Mouse (Mus musculus) heart, embryonic 11.5 days (tissue): ENCODE measurements around the gene Deup1. TPM values are rescaled to one million over a fixed set of nuclear protein-coding genes. Genes with fewer than 3 reads are reported as not detected.

Experiments
- ATAC-seq: fragments of 200-750 bp; cut with Nextera tagmentation; replicated peaks from 2 replicates; pipeline ENCODE4 v1.8.0; 2017; ENCODE audit warnings: moderate library complexity; ENCODE audit not compliant: insufficient number of reproducible peaks, low FRiP score, low TSS enrichment
- H3K27ac ChIP-seq: fragments of 300-500 bp; sonication (generic); 2 replicates; pipeline ENCODE4 v1.5.1; 2014; ENCODE audit warnings: mild to moderate bottlenecking, low read depth, low read length
- H3K27me3 ChIP-seq: fragments of 300-500 bp; sonication (generic); 2 replicates; pipeline ENCODE4 v1.6.1; 2014; ENCODE audit warnings: mild to moderate bottlenecking, low read length, mixed read lengths; ENCODE audit not compliant: control insufficient read depth, insufficient read depth
- H3K36me3 ChIP-seq: fragments of 300-500 bp; sonication (generic); 2 replicates; pipeline ENCODE4 v1.6.1; 2014; ENCODE audit warnings: mild to moderate bottlenecking, low read length, moderate library complexity, mixed read lengths; ENCODE audit not compliant: control insufficient read depth, insufficient read depth
- H3K4me1 ChIP-seq: fragments of 300-500 bp; sonication (generic); 2 replicates; pipeline ENCODE4 v1.6.1; 2014; ENCODE audit warnings: low read length; ENCODE audit not compliant: control insufficient read depth, insufficient read depth
- H3K4me2 ChIP-seq: fragments of 300-500 bp; sonication (generic); 2 replicates; pipeline ENCODE4 v1.6.1; 2014; ENCODE audit warnings: mild to moderate bottlenecking, moderate library complexity
- H3K4me3 ChIP-seq: fragments of 300-500 bp; sonication (generic); 2 replicates; pipeline ENCODE4 v1.5.1; 2014; ENCODE audit warnings: low read depth, low read length
- H3K9ac ChIP-seq: fragments of 300-500 bp; sonication (generic); 2 replicates; pipeline ENCODE4 v1.6.1; 2014; ENCODE audit warnings: mild to moderate bottlenecking, low read depth, low read length, moderate library complexity
- H3K9me3 ChIP-seq: fragments of 300-500 bp; sonication (generic); replicated peaks from 2 replicates; pipeline ENCODE4 v1.6.1; 2016; ENCODE audit warnings: low read length; ENCODE audit not compliant: control insufficient read depth
- WGBS: fragments of 180-500 bp; shearing (Covaris S2); extraction: QIAGEN DNeasy Blood & Tissue Kit; methylation state at CpG from one replicate; pipeline ENCODE4 v1.1.7; 2014; ENCODE audit not compliant: insufficient replicate concordance; 5-methylcytosine and 5-hydroxymethylcytosine counted together
- polyA plus RNA-seq: library from polyadenylated mRNA; unstranded; fragments of >200 nt; fragmentation: Nextera tagmentation; extraction: Ambion mirVana; gene quantifications from 2 replicates; pipeline ENCODE4 v1.2.1, GENCODE M21; 2014

Deup1 gene
- polyA plus RNA-seq, 1 experiment from 2014 or later: 0.13 TPM

DNA sequence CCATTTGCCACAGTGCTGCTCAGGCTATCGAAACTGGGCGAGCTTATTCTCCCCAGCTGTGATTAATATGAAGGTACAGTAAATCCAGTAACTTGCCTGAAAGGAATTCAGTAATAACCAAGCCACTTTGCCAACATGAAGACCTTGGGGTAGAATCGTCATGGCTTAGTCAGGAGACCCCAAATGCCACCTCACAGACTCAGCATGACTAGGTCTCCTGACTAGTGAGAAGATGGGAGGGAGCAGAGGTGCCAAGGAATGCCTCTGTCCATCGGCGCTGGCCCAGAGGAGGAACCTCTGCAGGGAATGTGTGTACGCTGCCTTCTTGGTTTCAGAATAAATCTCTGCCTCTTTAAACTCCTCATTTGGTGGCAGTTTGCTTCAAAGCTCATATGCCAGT, 104.1 kb downstream of the Deup1 start:
- no peaks in the 10 kb centered on the region for H3K27me3 ChIP-seq
- H3K36me3 ChIP-seq: no peaks in the 10 kb centered on the region
- H3K4me3 ChIP-seq: no peak overlapping the region
- WGBS: 85% methylated on average over 6 of the region's 6 CpGs
- H3K4me2 ChIP-seq: no peak overlapping the region
- no peaks in the 10 kb centered on the region for H3K9me3 ChIP-seq
- no peak overlapping the region for H3K27ac ChIP-seq
- H3K4me1 ChIP-seq: peaks cover 46% of the 10 kb centered on the region
- H3K9ac ChIP-seq: no peak overlapping the region
- ATAC-seq: no peak

DNA sequence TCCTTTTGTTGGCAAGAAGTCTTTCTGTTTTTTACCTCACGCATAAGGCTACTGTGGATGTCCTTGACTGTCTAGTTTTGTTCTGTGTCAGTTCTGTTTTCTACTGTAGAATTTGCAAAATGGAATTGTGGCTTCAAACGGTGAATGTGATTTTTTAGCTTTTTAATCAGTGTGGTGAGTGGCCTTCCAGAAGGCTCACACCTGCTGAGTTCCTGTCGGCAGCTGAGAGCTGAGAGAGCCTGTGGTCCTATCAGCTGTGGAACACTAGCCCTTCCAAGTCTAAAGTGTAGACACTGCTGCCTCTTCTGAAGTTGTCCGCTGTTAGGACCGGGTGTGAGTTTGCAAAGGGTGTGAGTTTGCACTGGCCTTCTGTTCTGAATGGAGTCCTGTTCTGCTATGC, 104.8 kb downstream of the Deup1 start:
- Histone ChIP-seq H3K4me3 (no peak overlapping the region), H3K9ac (no peak overlapping the region), H3K27me3 (no peaks in the 10 kb centered on the region), H3K4me1 (peaks cover 41% of the 10 kb centered on the region), H3K9me3 (no peaks in the 10 kb centered on the region), H3K27ac (no peak overlapping the region), H3K4me2 (no peak overlapping the region), H3K36me3 (no peaks in the 10 kb centered on the region)
- ATAC-seq: no peak
- 36% methylated on average over 5 of the region's 5 CpGs for WGBS

DNA sequence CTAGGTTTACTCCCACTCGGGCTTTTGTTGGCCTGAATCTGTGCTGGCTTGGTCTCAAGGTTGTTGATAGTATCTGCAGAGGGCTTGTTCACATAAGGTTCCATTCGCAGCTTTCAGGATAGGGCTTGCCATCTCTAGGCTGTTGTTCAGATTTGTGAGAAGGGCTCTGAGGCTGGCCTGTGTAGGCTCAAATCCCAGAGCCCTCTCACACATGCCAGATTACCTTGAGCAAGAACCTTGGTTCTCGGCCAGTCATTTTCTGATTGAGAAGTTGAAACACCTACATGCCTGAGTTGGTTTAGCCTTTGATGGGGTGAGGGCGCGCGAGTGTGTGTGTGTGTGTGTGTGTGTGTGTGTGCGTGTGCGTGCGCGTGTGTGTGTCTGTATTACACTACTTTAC, 105.4 kb downstream of the Deup1 start:
- ATAC-seq: no peak
- WGBS: 86% methylated on average over 10 of the region's 10 CpGs
- no peak overlapping the region for H3K4me3 ChIP-seq
- H3K36me3 ChIP-seq: no peaks in the 10 kb centered on the region
- no peak overlapping the region for H3K4me2 ChIP-seq
- H3K9ac ChIP-seq: no peak overlapping the region
- no peaks in the 10 kb centered on the region for H3K27me3 ChIP-seq
- no peaks in the 10 kb centered on the region for H3K9me3 ChIP-seq
- H3K27ac ChIP-seq: no peak overlapping the region
- H3K4me1 ChIP-seq: peaks cover 40% of the 10 kb centered on the region

DNA sequence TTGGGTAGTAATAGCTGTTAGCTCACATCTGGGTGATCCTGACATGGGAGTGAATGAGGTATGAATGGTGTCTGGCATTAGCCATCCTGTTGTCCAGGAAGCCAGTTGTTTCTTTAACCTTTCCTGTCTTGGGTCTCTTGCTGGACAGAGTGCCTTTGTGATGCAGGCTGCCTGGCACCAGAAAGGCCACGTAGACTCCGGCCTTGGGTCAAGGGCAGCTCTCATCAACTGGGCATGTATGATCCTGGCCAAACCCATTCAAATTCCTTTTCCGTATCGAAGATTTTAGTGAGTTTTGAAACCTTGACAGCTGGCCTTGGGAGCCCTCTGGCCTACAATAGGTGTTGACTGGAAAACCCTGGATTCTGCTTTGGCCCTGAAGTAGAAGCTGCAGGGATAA, 109.8 kb downstream of the Deup1 start:
- no peak for ATAC-seq
- WGBS: 67% methylated on average over 4 of the region's 4 CpGs
- peaks cover 42% of the 10 kb centered on the region for H3K4me1 ChIP-seq

DNA sequence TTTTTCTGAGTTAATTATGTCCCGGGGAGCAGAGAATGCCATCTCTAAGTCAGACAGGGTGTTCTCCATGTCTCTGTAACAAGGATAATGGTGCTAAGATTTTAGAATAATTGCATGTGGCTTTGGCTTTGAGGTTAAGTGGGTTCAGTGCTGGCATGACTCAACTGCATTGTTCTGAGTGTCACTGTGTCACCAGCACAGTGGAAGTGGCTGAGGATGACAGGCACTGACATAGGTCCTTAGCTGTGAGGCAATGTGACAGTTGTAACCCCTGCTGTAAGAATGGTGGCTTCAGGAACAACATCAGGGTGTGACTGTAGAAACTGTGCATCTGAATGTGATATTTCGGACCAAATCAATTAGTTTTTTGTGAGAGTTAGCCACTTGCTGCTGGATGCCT, 111.7 kb downstream of the Deup1 start:
- Histone ChIP-seq H3K4me3 (no peak overlapping the region), H3K9ac (no peak overlapping the region), H3K9me3 (no peaks in the 10 kb centered on the region), H3K27ac (no peak overlapping the region), H3K4me2 (no peak overlapping the region), H3K27me3 (no peaks in the 10 kb centered on the region), H3K36me3 (no peaks in the 10 kb centered on the region), H3K4me1 (peaks cover 46% of the 10 kb centered on the region)
- 76% methylated on average over 2 of the region's 2 CpGs for WGBS
- ATAC-seq: no peak

More for the DNA sequence above, 109.8 kb downstream of the Deup1 start:
- no peaks in the 10 kb centered on the region for H3K9me3 ChIP-seq
- H3K36me3 ChIP-seq: no peaks in the 10 kb centered on the region
- no peak overlapping the region for H3K4me2 ChIP-seq
- H3K9ac ChIP-seq: no peak overlapping the region
- H3K27ac ChIP-seq: no peak overlapping the region
- no peak overlapping the region for H3K4me3 ChIP-seq
- no peaks in the 10 kb centered on the region for H3K27me3 ChIP-seq

DNA sequence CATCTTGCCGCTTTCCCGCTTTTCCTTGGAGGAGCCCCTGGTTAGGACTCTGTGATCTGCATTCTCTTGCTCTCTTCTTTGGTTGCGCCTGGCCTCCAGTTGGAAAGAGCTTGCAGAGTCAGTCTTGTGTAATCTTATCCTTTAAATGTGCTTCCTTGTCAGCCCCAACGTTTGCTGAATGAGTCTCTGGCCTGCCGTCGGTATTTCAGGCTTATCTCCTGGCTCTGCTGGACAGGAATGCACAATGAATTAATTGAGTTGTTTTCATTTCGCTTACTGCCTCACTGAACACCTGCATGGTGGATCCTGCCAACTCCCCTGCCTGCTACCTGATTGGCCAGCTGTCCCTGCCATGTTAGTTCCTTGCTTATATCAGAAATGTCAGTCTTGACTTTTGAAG, 114.8 kb downstream of the Deup1 start:
- no peak for ATAC-seq
- Histone ChIP-seq H3K4me3 (no peak overlapping the region), H3K9me3 (no peaks in the 10 kb centered on the region), H3K27me3 (no peaks in the 10 kb centered on the region), H3K4me1 (peaks cover 50% of the 10 kb centered on the region), H3K4me2 (no peak overlapping the region), H3K9ac (no peak overlapping the region), H3K27ac (no peak overlapping the region), H3K36me3 (no peaks in the 10 kb centered on the region)
- WGBS: 25% methylated on average over 7 of the region's 7 CpGs

DNA sequence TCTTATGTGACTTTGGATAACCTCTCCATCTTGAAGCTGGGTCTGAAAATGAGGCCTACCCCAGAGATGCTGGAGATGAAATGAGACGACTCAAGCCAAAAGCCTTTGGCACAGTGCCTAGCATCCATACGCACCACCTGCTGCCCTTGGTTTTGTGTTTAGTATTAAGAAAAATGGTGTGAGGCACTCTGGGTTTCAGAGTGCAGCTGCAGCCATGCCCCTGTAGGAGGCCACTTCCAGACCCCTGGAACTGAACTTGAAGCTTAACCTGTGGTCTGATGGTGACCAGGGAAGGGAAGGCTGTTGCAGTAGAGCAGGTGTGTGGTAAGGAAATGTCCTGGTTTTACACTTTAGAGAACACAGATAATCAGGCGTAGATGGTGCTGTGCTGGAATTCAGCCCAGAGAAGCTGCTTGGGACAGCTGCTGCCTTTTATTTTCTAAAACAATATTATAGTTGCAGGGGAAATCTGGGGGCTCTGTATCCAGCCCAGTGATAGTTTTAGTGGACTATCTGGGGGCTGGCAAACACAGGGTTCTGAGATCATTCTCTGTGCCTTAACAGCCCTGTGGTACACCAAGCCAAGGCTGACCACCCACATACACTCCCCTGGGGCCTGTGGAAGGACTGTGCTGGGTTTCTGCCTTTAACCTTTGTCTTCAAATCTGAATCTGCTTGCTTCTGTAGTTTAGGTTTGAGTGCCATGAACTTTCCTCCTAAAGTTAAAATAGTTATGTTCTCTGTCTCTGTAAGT, 117.0 kb downstream of the Deup1 start:
- H3K4me1 ChIP-seq: peaks cover 53% of the 10 kb centered on the region

More for the DNA sequence above, 117.0 kb downstream of the Deup1 start:
- H3K4me2 ChIP-seq: no peak overlapping the region
- H3K9ac ChIP-seq: no peak overlapping the region
- H3K4me3 ChIP-seq: no peak overlapping the region
- H3K9me3 ChIP-seq: no peaks in the 10 kb centered on the region
- no peaks in the 10 kb centered on the region for H3K36me3 ChIP-seq
- WGBS: 70% methylated on average over 3 of the region's 3 CpGs
- H3K27me3 ChIP-seq: no peaks in the 10 kb centered on the region
- H3K27ac ChIP-seq: no peak overlapping the region
- no peak for ATAC-seq

Other genes starting within 250 kb of the Deup1 start
- gene Smco4, start 134.5 kb downstream of the Deup1 start, polyA plus RNA-seq: 2.2 and 3.4 TPM in 2 replicates
- 11.4 and 12.6 TPM in 2 replicates for gene Slc36a4, start 81.8 kb upstream of the Deup1 start, polyA plus RNA-seq
- not detected in 2 replicates for gene Mtnr1b, start 246.6 kb upstream of the Deup1 start, polyA plus RNA-seq